Mouse (Mus musculus): ENCODE results near the gene Chka.

- TF ChIP-seq CTCF (IDR thresholded peaks at IDR 0.05; ENCODE audit: insufficient read depth, low read length) (no peak), POLR2A (IDR thresholded peaks at IDR 0.05; ENCODE audit: borderline replicate concordance, extremely low read depth, low read depth, low read length) (no peak)
These were observed 47.4 kb downstream of the Chka start for GRCm38 (mm10) chr19:3898952-3899351.

All from lung, adult 2 months (tissue).